Mouse (Mus musculus): ENCODE results near the gene Gmeb2.

Gmeb2 gene

GRCm38 (mm10) chr2:181273829-181274228, 14.0 kb downstream of the Gmeb2 start:
- DNase-seq, result no peak

GRCm38 (mm10) chr2:181272092-181272491, 15.7 kb downstream of the Gmeb2 start:
- no peak for DNase-seq

- DNase-seq, result no peak
These were observed 21.0 kb downstream of the Gmeb2 start for GRCm38 (mm10) chr2:181266839-181267238.

GRCm38 (mm10) chr2:181253248-181253647, 34.6 kb downstream of the Gmeb2 start:
- no peak for DNase-seq

GRCm38 (mm10) chr2:181251841-181252240, 36.0 kb downstream of the Gmeb2 start:
- DNase-seq, result no peak

DNA sequence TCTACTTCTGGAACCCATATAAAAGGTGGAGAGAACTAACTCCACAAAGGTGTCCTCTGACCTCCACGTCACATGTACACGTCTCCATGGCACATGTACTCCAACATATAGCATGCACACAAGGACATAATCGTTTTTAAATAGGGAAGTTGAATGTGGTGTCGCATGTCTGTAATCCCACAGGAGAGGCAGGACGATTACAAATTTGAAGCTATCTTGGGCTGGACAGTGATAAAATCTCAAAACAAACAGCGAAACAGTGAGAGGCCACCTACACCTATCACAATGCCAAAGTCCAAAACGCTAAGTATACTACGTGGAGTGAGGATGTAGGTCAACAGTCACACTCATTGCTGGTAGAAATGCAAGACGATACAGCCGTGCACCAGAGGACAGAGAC, 38.6 kb downstream of the Gmeb2 start:
- no peak for DNase-seq

DNA sequence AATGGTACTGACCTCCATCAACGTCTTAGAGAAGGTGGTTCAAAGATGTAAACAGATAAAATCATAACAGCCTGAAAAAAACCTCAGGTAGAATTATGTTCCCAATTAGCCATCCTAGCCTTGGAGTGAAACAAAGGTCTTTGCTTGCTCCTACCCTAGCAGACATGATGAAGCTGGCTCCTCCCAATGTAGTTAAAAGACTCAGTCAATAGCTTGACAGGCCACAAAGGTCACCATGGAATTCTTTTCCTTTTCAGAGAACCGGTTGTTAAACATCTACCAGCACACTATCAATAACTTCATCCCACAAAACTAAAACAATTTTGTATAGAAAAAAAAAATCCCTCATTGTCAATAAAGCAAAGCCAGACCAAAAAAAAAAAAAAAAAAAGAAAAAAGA, 42.8 kb downstream of the Gmeb2 start:
- no peak for DNase-seq

DNA sequence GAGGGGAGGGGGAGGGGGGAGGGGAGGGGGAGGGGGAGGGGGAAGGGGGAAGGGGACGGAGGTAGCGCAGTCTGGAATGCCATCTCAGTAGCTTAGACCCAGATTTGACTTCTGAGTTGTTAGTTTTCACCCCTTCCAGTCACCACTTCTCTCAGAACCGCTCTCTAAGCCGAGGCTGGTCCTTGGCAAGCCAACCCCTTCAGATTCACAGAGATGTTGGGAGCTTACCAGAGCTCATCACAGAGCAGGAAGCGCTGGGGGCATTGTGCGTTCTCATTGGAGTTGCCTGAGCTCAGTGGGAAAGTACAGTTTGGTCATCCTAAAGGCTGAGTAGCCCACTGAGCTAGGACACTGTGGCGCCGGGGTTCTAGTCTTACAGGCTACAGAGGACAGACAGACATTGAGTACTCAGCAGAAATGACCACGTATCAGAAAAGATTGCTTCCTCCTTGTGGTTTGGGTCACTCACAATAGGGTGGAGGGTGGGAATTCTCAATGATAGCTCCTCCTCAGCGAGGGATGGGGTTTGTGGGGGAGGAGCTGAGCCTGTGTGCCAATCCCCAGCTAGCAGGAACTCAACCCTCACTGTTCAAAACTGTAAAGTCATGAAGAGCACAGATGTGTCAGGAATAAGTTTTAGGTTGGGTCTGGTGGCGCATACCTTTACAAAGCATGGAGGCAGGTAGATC, 44.0 kb downstream of the Gmeb2 start:
- no peak for DNase-seq

- DNase-seq, result no peak
These were observed 45.5 kb downstream of the Gmeb2 start for GRCm38 (mm10) chr2:181242314-181242665.

GRCm38 (mm10) chr2:181241602-181242313, 46.1 kb downstream of the Gmeb2 start, which contains the start of gene Helz2:
Gene Helz2 (minus strand): TSS chr2:181242027.
- DNase-seq, result no peak

DNA sequence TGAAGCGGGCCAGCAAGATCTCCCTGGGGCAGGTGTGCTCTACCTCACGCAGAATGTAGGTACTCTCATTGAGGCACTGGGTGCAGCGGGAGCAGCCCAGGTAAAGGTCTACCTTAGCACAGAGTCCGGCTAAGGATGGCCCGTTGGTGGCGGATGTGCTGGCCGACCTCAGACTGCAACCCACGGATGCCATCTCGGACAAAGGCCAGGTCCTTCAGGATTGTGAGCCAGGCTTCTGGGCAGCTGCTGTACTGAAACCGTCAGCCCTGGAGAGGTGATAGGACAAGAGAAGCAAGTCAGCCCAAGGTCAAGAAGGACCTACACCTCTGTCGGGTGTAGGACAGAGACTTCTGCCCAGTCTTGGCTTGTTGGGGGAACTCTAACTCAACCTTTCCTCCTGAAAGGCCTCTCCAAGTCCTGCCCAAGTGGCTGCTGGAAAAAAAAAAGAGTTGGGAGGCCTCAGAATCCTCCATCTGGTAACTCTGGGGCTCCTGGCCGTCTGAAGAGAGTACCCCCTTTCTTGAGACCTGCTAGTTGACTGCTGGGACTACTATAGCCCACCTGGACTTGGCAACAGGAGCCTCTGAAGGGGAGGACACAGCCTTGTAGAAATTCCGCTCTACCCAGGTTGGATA, 46.9 kb downstream of the Gmeb2 start:
- no peak for DNase-seq

DNA sequence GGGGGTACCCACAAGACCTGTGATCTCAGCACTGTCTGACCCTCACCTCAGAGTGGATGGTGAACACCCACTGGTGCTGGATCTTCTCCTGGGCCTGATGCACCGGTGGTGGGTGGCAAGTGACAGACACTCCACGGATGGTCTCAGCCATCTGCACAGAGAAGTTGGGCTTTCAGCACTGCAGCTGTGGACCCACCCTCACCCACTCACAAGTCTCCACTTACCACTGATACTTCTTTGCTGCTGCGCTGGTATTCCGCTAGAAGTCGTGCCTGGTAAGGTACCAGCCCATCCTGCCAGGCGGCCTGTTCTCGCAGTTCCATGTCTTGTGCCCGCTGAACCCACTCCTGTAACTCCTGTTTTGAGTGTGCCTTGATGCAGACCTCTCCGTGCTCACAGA, 48.6 kb downstream of the Gmeb2 start:
- DNase-seq, result no peak

- no peak for DNase-seq
These were observed 49.0 kb downstream of the Gmeb2 start for GRCm38 (mm10) chr2:181238861-181239260.

DNA sequence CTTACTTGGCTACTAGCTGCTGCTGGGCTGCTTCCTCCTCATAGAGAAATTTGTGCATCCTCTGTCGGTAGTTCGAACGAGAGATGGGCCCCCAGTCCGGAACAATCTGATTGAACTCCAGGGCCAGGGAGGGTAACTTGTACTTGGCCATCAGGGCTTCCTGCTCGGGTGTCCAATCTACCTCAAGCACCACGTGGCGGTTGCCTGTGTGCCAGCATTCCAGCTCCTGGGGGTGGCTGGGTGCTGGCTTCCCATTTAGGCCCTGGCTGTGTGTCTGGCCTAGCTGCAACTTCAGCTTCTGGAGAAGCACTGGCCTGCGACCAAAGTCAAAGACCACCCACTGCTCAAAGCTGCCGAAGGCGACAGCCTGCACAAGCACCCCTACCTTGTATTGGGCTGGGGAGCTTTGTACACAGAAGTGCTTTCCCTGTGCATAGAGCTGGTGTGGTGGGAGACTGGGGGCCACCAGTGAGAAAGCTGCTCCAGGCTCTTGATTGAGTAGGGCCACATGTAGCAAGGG, 49.7 kb downstream of the Gmeb2 start:
- DNase-seq, result no peak

DNA sequence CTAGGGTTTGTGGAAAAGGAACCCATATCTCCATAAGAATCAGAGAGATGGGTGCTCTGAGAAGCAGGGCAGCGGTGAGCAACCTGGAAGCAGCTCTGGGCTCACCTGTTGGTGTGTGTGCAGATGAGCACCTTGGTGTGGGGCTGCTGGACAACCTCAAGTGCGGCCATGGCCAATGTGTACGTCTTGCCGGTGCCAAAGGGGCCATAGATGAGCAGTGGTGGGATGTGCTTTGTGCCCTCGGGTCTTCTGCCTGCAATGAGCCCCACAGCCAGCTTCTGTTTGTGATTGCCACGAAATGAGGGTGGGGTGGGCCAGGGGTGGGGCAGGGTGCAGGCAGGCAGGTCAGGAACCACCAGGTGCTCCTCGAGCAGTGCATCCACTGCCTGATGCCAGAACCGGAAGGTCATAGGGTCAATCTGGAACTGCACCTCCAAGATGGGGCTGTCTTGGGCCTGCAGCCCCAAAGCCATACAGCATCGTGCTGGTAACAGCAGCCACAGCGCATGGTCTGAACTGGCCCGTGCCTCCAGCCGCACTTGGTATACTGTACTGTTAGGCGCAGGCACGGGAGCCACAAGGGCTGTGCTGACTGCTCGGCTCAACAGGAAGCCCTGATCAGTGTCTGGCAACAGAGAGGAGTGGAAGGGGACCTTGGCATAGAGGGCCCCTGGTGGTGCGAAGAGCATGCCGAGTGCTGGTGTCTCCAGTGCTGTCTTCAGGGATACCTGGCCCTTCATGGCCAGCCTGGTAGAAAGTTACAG, 50.4 kb downstream of the Gmeb2 start:
- no peak for DNase-seq

- no peak for DNase-seq
These were observed 51.9 kb downstream of the Gmeb2 start for GRCm38 (mm10) chr2:181235681-181236566.

DNA sequence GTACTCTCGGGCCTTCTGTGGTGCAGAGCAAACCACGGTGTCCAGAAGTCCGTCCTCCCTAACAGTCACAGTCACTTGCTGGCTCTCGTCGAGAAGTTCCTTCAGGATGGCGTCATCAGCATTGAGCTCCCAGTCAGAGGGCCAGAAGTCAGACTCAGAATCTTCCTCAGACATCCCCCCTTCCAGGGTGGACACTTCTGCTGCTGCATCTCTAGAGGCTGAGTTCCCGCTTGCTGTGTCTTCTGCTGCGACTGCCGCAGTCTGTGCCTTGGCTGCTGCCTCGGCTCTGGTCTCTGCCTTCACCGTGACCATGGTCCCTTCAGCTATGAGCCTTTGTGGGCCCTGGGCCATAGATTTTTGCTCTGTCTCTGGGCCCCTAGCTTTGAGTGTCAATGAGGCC, 53.2 kb downstream of the Gmeb2 start:
- no peak for DNase-seq

DNA sequence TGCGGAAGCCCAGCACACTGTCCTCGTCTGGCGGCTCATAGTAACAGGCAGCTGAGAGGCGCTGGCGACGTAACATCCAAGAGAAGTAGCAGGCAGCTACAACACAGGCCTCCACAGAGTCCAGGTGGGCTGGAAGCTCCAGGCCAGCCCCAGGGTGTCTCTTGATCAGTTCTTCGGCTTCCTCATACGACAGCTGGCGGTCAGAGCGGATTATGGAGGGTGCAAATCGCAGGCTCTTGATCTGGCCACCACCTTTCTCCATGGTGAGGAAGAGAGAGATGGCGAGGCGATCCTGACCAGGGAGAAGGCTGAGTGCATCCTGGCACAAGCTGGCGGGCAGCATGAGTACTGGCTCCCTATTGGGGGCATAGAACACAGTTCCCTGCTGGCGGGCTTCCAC, 54.4 kb downstream of the Gmeb2 start:
- no peak for DNase-seq

GRCm38 (mm10) chr2:181231171-181231570, 56.7 kb downstream of the Gmeb2 start:
- no peak for DNase-seq

- no peak for DNase-seq
These were observed 59.5 kb downstream of the Gmeb2 start for GRCm38 (mm10) chr2:181228335-181228734.

- no peak for DNase-seq
These were observed 60.7 kb downstream of the Gmeb2 start for GRCm38 (mm10) chr2:181227122-181227521.

DNA sequence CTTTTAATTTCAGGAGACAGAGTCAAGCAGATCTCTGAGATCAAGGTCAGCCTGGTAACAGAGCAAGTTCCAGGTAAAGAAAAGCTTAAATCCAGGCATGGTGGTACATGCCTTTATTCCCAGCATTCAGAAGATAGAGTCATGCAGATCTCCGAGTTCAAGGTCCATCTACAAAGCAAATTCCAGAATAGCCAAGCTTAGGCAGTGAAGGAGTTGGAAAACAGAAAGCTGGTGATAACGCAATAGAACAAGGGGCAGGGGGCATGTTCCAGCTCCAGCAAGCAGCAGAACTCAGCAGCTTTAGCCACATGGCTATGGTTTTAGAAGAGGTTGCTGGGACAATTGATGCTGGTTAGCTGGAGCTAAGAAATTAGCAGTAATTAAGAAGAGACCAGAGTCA, 62.8 kb downstream of the Gmeb2 start:
- DNase-seq, result no peak
